Mouse (Mus musculus) limb, embryonic 15.5 days (tissue): Measurements from ENCODE around the gene Lgals2. TPM values are rescaled to one million over a fixed set of nuclear protein-coding genes. Genes with fewer than 3 reads are reported as not detected.

ENCODE experiments used
- ATAC-seq: fragments of 200-750 bp; cut with Nextera tagmentation; 2 replicates; pipeline ENCODE4 v1.8.0; 2017; ENCODE audit warnings: low read depth, moderate TSS enrichment; ENCODE audit not compliant: insufficient number of reproducible peaks, low FRiP score, low TSS enrichment
- H3K27ac ChIP-seq: fragments of 300-500 bp; sonication (generic); 2 replicates; pipeline ENCODE4 v1.5.1; 2015; ENCODE audit warnings: moderate library complexity, mild to moderate bottlenecking, inconsistent platforms
- H3K27me3 ChIP-seq: fragments of 300-500 bp; sonication (generic); 2 replicates; pipeline ENCODE4 v1.6.1; 2015; ENCODE audit warnings: inconsistent platforms
- H3K36me3 ChIP-seq: fragments of 300-500 bp; sonication (generic); 2 replicates; pipeline ENCODE4 v1.6.1; 2015; ENCODE audit warnings: inconsistent platforms
- H3K4me1 ChIP-seq: fragments of 300-500 bp; sonication (generic); 2 replicates; pipeline ENCODE4 v1.6.1; 2015; ENCODE audit warnings: inconsistent platforms
- H3K4me2 ChIP-seq: fragments of 300-500 bp; sonication (generic); 2 replicates; pipeline ENCODE4 v1.6.1; 2015; ENCODE audit warnings: mild to moderate bottlenecking, inconsistent platforms
- H3K4me3 ChIP-seq: fragments of 300-500 bp; sonication (generic); 2 replicates; pipeline ENCODE4 v1.5.1; 2015; ENCODE audit warnings: mild to moderate bottlenecking, inconsistent platforms
- H3K9ac ChIP-seq: fragments of 300-500 bp; sonication (generic); 2 replicates; pipeline ENCODE4 v1.6.1; 2015; ENCODE audit warnings: inconsistent platforms
- H3K9me3 ChIP-seq: fragments of 300-500 bp; sonication (generic); 2 replicates; pipeline ENCODE4 v1.6.1; 2016; ENCODE audit warnings: inconsistent platforms
- WGBS: fragments of 180-500 bp; shearing (Covaris S2); methylation state at CpG from one replicate; pipeline ENCODE4 v1.1.7; 2015; 5-methylcytosine and 5-hydroxymethylcytosine counted together
- microRNA-seq: library from miRNA; unstranded; fragments of <30 nt; microRNA quantifications from one replicate; pipeline ENCODE4, GENCODE M21; 2016
- polyA plus RNA-seq: library from polyadenylated mRNA; unstranded; fragments of >200 nt; fragmentation: Nextera tagmentation; extraction: Ambion mirVana; gene quantifications from 2 replicates; pipeline ENCODE4 v1.2.1, GENCODE M21; 2015

Lgals2 gene
- polyA plus RNA-seq, 1 experiment from 2014 or later = 0.73 TPM

- H3K36me3 ChIP-seq = no peaks in the 10 kb centered on the region
- peaks cover 85% of the 10 kb centered on the region for H3K27me3 ChIP-seq
- no peak overlapping the region for H3K4me3 ChIP-seq
- no peak overlapping the region for H3K9ac ChIP-seq
- 10% methylated on average over 6 of the region's 6 CpGs for WGBS
- H3K4me2 ChIP-seq = no peak overlapping the region
- H3K4me1 ChIP-seq = peaks cover 39% of the 10 kb centered on the region
- no peaks in the 10 kb centered on the region for H3K9me3 ChIP-seq
- no peak for ATAC-seq
- no peak overlapping the region for H3K27ac ChIP-seq
Measured at GRCm38 (mm10) chr15:78804326-78804725, 51.0 kb downstream of the Lgals2 start.

GRCm38 (mm10) chr15:78803499-78803900, 51.8 kb downstream of the Lgals2 start:
- Histone ChIP-seq H3K4me1 (peaks cover 42% of the 10 kb centered on the region), H3K27me3 (peaks cover 91% of the 10 kb centered on the region), H3K9ac (no peak overlapping the region), H3K4me3 (peak overlapping the region; percentile 59), H3K9me3 (no peaks in the 10 kb centered on the region), H3K27ac (no peak overlapping the region), H3K36me3 (no peaks in the 10 kb centered on the region), H3K4me2 (no peak overlapping the region)
- WGBS = 18% methylated on average over 8 of the region's 8 CpGs
- no peak for ATAC-seq

DNA sequence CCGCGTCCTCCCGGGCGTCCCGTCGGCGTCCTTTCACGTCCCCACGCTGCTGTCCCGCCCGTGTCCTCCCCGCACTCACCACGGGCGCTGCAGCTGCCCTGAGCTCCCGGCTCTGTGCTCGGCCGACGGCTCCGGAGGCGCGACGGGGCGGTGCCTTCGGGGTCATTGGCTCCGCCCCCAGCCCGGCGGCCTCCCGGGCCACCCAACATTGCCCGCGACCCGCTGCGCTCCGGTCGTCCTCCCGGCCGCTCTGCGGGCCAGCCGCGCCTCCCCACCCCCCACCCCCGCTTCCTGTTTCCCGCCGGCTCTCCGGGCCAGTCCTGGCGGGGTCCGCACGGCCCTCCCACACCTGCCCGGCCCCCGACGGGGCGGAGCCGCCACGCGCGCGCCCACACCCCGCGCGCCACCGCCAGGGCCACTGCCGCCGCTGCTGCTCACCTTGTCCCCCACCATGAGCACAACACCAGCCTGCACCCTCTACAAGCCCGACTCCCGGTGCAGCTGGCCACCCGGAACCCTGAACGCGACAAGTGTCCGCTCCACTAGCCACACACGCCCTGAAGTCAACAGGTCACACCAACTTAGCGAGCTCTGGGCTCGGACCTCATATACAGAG, 52.4 kb downstream of the Lgals2 start, which contains the start of gene Card10:
Gene Card10, minus strand, starts transcription at position 267 of the 616 bp plus-strand sequence.
- no peaks in the 10 kb centered on the region for H3K36me3 ChIP-seq
- ATAC-seq = no peak
- peaks cover 42% of the 10 kb centered on the region for H3K4me1 ChIP-seq
- 1% methylated on average over 70 of the region's 70 CpGs for WGBS
- peak within 1 kb of the TSS; percentile 47 for H3K9ac ChIP-seq
- peaks cover 92% of the 10 kb centered on the region for H3K27me3 ChIP-seq
- peak within 1 kb of the TSS; percentile 59 for H3K4me3 ChIP-seq
- H3K27ac ChIP-seq = 0 out of 2 replicates have a peak within 1 kb of the TSS, but pooled peaks have one; percentile 11
- no peaks in the 10 kb centered on the region for H3K9me3 ChIP-seq
- H3K4me2 ChIP-seq = peak within 1 kb of the TSS; percentile 91

GRCm38 (mm10) chr15:78801971-78802741, 53.2 kb downstream of the Lgals2 start:
- Histone ChIP-seq H3K27ac (0 out of 2 replicates have a peak overlapping the region, but pooled peaks have one; percentile 11), H3K4me2 (peak overlapping the region; percentile 91), H3K9ac (peak overlapping the region; percentile 47), H3K36me3 (no peaks in the 10 kb centered on the region), H3K4me3 (peak overlapping the region; percentile 59), H3K27me3 (peaks cover 92% of the 10 kb centered on the region), H3K9me3 (no peaks in the 10 kb centered on the region), H3K4me1 (peaks cover 40% of the 10 kb centered on the region)
- WGBS = 4% methylated on average over 67 of the region's 67 CpGs
- ATAC-seq = no peak

DNA sequence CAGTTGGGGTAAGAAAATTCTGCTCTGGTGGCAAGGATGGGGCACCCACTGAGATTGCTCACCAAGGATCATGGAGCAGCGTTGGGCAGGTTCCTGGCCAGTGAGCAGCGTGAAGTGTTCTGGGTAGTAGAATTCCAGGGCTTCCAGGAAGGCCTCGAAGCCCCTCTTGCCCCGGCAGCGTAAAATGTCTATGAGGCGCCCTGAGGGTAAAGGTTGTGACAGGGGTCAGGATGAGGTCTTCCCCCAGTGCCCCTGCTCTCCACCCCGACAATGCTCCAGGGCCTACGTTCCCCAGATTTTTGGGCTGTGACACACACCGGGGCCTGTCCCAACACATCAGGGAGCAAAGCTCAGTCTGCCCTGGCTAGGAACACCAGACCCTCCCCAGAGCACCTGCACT, 53.8 kb downstream of the Lgals2 start:
- peak overlapping the region; percentile 91 for H3K4me2 ChIP-seq
- H3K36me3 ChIP-seq = no peaks in the 10 kb centered on the region
- peaks cover 39% of the 10 kb centered on the region for H3K4me1 ChIP-seq
- no peak for ATAC-seq
- 59% methylated on average over 9 of the region's 9 CpGs for WGBS
- no peak overlapping the region for H3K27ac ChIP-seq
- peak overlapping the region; percentile 59 for H3K4me3 ChIP-seq
- peaks cover 91% of the 10 kb centered on the region for H3K27me3 ChIP-seq
- H3K9ac ChIP-seq = no peak overlapping the region
- no peaks in the 10 kb centered on the region for H3K9me3 ChIP-seq

Small RNA genes lying within 50 kb of the gene (microRNA-seq; reads per million reads assigned to microRNA genes)
- not detected for gene Mir6955

Other genes with a start within 250 kb of the Lgals2 start
- gene Elfn2, start 136.8 kb downstream of the Lgals2 start, polyA plus RNA-seq = 0.05 and 0.22 TPM in 2 replicates
- gene Mfng, start 82.1 kb downstream of the Lgals2 start, polyA plus RNA-seq = 15.1 and 16.3 TPM in 2 replicates
- 3.4 and 3.8 TPM in 2 replicates for gene Card10, start 52.5 kb downstream of the Lgals2 start, polyA plus RNA-seq
- gene Cdc42ep1, start 12.9 kb downstream of the Lgals2 start, polyA plus RNA-seq = 26.5 and 30.0 TPM in 2 replicates
- 53.2 and 54.4 TPM in 2 replicates for gene Gga1, start 21.7 kb upstream of the Lgals2 start, polyA plus RNA-seq
- 0.50 and 0.65 TPM in 2 replicates for gene Gm49510, start 44.1 kb upstream of the Lgals2 start, polyA plus RNA-seq
- 55.2 and 61.1 TPM in 2 replicates for gene Sh3bp1, start 44.2 kb upstream of the Lgals2 start, polyA plus RNA-seq
- gene Pdxp, start 58.4 kb upstream of the Lgals2 start, polyA plus RNA-seq = 13.0 and 15.0 TPM in 2 replicates
- 2,795 and 2,816 TPM in 2 replicates for gene Lgals1, start 71.2 kb upstream of the Lgals2 start, polyA plus RNA-seq
- gene Nol12, start 79.4 kb upstream of the Lgals2 start, polyA plus RNA-seq = 53.2 and 55.2 TPM in 2 replicates
- gene Triobp, start 92.2 kb upstream of the Lgals2 start, polyA plus RNA-seq = 54.8 and 59.2 TPM in 2 replicates
- gene H1f0, start 172.9 kb upstream of the Lgals2 start, polyA plus RNA-seq = 487 and 628 TPM in 2 replicates
- gene Galr3, start 186.4 kb upstream of the Lgals2 start, polyA plus RNA-seq = 0.13 TPM in 1 of 2 replicates, not detected in the other
- gene Ankrd54, start 207.4 kb upstream of the Lgals2 start, polyA plus RNA-seq = 43.9 and 46.6 TPM in 2 replicates
- 203 and 206 TPM in 2 replicates for gene Eif3l, start 219.7 kb upstream of the Lgals2 start, polyA plus RNA-seq